In genomic region chr1:189085245-189085644, GRCm38 (mm10) we compare ENCODE assay signal across 21 mouse cellular contexts.
DNase-seq lines count a peak whose midpoint lies in the region; ATAC-seq lines count a peak whose summit lies in the region.
"Had no signal": no experiment of that assay in that cellular context is flagged by ENCODE, and none has a peak within 500 bp of the region (broad histone marks: within the 10 kb centered on the region; RNA-seq: fewer than 3 reads in every experiment).

No protein-coding gene starts in this region.

- H3K27me3 ChIP-seq in splenic B cell, adult 2 months (ENCODE audit: control insufficient read depth, insufficient read depth, low read length, poor library complexity, severe bottlenecking), result no peaks in the 10 kb centered on the region; the same call in 1 of the 2 replicates
- H3K27me3 ChIP-seq: heart, embryonic 13.5 days; hindbrain, embryonic 15.5 days; kidney, embryonic 15.5 days; limb, embryonic 12.5 days; midbrain, embryonic 13.5 days; neural tube, embryonic 13.5 days; stomach, embryonic 15.5 days had no signal

- no peak for ATAC-seq in CD4-positive, CD25-positive, alpha-beta regulatory T cell, adult 4 months
- peak; percentile 93 for ATAC-seq in common myeloid progenitor, adult 5-6 weeks (replicated peaks; ENCODE audit: low read depth, poor library complexity, severe bottlenecking)
- ATAC-seq: forebrain, embryonic 14.5 days; midbrain, embryonic 13.5 days; Patski had no signal

- DNase-seq in CD4-positive, CD25-positive, alpha-beta regulatory T cell, adult 2 months (ENCODE audit: low read depth, low spot score), result peak; percentile 5
- DNase-seq in 416B (ENCODE audit: low read depth), result peak; percentile 68
- DNase-seq in splenic B cell, adult 2 months (ENCODE audit: low read depth, low spot score), result peak; percentile 84
- DNase-seq in frontal cortex, postnatal 25 days (ENCODE audit: low spot score in 2 of 2), result no peak
- no peak for DNase-seq in cerebellum, adult 18-20 months
- no peak for DNase-seq in layer of hippocampus, adult 9-10 months (ENCODE audit: low spot score)
- DNase-seq: adrenal gland, adult 2 months; cerebellum, postnatal 14 days; layer of hippocampus, postnatal 36 days; lung, postnatal 10 days had no signal

- H3K36me3 ChIP-seq in splenic B cell, adult 2 months (ENCODE audit: control insufficient read depth, insufficient read depth, low read length, poor library complexity, severe bottlenecking), result no peaks in the 10 kb centered on the region
- H3K36me3 ChIP-seq: heart, embryonic 13.5 days; hindbrain, embryonic 15.5 days; kidney, embryonic 15.5 days; limb, embryonic 12.5 days; midbrain, embryonic 13.5 days; neural tube, embryonic 13.5 days; stomach, embryonic 15.5 days had no signal

Comparison
In these comparisons a context has a peak if more than half of its experiments do, and no peak if none do; other contexts are left out.
1. DNase-seq: peak in CD4-positive, CD25-positive, alpha-beta regulatory T cell, adult 2 months (single experiment), 416B (single experiment) and splenic B cell, adult 2 months (single experiment); none in frontal cortex, postnatal 25 days (0 of 2), cerebellum, adult 18-20 months (0 of 2) and layer of hippocampus, adult 9-10 months (single experiment).